Mouse (Mus musculus) cerebellum, postnatal 14 days (tissue): ENCODE data around the gene Ust.

Experiments
- DNase-seq, 2 experiments: peaks; one replicate each; pipeline ENCODE4 v3.0.0; 2021; ENCODE audit warnings: mixed read lengths in 2 of 2

Gene Ust

GRCm38 (mm10) chr10:8427671-8428364, 90.8 kb downstream of the Ust start:
- peak; percentile 31 to 55 for DNase-seq

DNA sequence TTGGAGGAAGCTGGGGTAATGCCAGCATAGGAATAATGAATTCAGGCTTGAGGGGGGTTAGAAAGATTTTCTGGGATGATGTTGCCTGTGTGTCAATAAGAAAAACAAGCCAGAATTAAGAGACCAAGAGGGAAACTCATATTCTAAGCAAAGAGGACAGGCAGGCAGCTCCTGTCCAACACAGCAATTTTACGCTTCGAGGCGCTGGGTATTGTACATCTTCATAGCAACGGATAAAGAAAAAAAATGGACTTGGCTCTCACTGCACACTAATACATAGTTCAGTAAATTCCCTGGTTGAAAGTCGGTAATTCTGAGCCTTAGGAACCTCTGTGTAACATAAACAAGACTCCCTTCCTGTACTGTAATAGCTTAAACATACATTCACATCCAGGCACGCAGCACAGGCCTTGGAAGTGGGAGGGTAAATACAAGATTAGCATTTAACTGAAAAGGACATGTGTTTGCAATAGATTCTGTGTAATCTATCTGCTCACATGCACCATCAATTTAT, 99.1 kb downstream of the Ust start:
- peak in 1 of 2 experiments; percentile 43 for DNase-seq

- DNase-seq, result no peak
Measured at GRCm38 (mm10) chr10:8415474-8415873, 103.2 kb downstream of the Ust start.

- no peak for DNase-seq
Measured at GRCm38 (mm10) chr10:8415036-8415435, 103.6 kb downstream of the Ust start.

DNA sequence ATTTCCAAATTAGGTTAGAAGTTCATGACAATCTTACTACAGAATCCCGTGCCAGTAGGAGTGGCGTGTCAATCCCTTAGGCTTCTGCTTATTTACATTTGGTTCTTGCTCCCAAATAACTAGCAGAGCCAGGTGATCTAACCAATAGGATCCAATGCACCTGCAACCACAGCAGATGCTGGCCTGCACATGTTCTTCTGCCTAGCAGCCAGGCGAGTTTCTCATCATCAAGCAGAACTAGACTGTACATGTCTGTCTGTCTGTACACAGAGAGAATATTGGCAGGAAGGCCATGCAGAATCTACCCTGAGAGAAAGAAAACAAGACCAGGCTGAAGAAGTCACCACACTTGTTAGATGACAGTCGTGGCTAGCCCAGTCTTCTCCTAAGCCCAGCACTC, 113.5 kb downstream of the Ust start:
- no peak for DNase-seq

DNA sequence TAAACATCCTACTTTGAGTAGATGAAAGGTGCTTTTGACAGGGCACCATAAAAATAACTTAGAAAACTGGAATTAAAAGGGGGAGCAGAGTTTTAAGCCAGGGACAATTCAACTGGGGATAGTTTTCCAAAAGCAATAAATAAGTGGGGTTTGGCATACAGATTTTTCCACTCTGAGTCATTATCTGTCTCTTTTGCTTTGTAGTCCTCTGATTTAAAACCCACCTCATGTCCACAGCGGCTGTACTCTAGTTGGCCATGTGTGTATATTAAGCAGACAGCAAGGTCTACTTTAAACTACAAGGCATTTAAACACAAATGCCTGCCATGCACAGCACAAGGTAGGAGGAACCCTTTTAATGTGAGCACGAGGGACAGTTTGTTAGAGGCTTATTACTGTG, 126.4 kb downstream of the Ust start:
- no peak for DNase-seq

DNA sequence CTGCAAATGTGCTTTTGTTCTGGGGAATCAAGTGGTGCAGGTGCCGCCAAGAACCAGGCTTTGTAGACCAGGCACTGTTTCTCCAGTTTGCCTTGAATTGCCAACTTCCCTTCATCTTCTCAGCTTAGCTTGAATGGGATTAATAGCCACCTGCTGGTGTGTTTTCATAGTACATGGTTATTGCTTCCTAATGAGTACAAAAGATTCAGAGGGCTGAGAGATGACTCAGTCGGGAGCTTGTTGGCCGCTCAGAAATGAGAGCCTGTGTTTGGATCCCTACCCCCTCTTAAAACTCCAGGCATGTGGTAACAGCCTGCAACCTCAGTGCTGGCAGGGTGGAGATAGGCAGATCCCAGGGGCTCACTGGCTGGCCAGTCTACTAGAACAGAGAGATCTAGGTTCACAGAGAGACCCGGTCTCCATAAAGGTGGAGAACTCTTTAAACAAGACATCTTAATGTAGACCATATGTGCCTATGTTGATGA, 127.3 kb downstream of the Ust start:
- DNase-seq, result peak; percentile 50 to 71

DNA sequence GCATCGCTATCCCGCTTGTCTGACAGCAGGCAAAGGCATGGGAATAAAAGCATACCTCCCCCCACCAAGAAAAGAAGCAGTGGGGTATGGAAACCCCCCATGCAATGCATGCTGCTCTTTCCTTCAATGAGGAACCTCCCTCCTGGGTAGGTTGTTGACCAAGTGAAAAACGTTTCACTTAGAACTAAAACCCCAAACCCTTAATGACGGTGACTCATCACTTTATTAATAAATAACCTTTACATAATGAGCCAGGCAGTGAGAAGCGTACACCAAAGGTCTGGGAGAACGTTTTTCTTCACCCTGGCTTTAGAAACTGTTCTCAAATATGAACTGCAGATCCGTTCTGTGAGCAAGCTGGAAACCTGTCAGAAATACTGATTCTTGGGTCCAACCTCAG, 130.4 kb downstream of the Ust start:
- no peak for DNase-seq

DNA sequence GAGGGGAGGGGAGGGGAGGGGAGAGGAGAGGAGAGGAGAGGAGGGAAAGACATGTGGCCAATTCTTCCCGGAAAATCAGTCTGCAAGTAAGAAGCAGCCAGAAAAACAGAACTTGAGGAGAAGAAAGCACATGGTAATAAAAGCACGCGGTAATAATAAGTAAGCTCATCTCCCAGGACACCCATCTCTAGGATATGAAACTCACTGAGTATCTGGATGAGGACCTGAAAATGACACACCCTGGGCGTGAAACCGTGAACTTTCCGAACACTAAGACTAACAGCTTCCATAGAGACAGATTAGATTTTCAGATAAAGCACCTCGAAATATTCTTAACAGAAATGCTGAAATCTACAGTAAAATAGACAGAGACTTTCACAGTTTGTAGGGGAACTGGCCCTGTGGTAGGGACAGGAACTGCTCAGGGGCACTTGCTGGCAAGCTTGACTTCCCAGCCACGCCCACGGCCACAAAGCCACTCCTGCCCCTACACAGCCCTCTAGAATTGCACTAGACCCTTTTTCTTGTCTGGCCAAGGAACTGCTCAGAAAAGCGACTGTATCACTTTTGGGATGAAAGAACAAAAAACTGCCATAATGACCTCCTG, 148.6 kb downstream of the Ust start:
- no peak for DNase-seq

DNA sequence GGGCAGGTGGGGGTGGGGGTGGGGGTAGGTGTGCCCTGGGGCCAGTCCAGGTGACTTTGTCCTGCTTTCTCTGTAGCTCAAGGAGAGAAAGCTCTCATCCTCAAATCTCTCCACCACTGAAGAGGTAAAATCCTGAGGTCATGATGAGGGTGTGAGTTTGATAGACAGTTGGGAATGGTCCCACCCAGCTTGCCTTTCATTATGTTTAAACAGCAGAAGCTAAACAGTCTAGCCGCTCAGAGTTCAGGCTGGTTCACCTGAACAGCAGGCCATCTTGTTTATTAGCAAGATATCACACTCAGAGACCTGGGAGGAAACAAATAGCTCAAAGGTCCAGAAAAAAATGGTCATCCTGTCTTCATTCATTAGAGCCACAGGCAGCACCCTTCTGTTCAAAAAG, 152.8 kb downstream of the Ust start:
- no peak for DNase-seq

DNA sequence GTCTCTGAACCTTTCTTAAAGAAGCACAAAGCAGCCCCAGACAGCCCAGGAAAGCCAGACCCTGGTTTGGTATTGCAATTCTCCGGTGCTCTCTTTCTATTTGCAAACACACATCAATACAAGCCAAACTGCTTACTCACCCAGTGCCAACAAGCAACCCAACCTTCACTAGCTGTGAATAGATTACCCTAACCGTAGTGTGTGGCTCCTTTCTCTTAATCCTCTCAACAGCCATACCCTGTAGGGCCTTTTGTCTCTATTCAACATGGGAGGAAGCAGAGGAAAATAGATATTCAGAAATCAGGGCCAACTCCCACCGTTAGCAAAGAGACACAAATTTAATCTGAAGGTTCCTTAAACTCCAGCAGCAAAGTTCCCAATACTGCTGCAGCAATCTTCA, 154.4 kb downstream of the Ust start:
- DNase-seq, result no peak

- no peak for DNase-seq
Measured at GRCm38 (mm10) chr10:8363281-8363680, 155.3 kb downstream of the Ust start.

- DNase-seq, result no peak
Measured at GRCm38 (mm10) chr10:8358286-8359045, 160.2 kb downstream of the Ust start.

- DNase-seq, result no peak
Measured at GRCm38 (mm10) chr10:8353534-8353933, 165.1 kb downstream of the Ust start.

GRCm38 (mm10) chr10:8350626-8351025, 168.0 kb downstream of the Ust start:
- DNase-seq, result peak in 1 of 2 experiments; percentile 32

DNA sequence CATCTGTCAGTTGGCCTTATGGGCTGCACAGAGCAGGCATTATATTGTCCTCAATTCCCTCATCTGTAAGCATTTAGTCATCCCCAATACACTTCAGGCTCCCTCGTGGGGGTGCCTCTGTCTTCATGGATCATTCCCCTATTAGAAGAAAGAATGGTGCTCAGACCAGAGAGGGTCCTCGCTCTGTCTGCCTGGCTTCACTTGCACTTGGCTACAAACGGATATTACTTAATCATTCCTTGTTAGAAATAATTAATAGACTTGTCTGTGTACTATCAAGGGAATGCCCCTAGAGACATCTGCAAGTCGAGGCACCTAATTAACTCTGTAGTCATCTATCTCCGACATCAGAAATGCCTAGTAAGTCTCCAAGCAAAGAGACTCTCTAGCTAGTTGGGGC, 171.1 kb downstream of the Ust start:
- no peak for DNase-seq

- DNase-seq, result no peak
Measured at GRCm38 (mm10) chr10:8342556-8342955, 176.1 kb downstream of the Ust start.

- peak; percentile 53 to 60 for DNase-seq
Measured at GRCm38 (mm10) chr10:8339645-8340428, 178.8 kb downstream of the Ust start.

DNA sequence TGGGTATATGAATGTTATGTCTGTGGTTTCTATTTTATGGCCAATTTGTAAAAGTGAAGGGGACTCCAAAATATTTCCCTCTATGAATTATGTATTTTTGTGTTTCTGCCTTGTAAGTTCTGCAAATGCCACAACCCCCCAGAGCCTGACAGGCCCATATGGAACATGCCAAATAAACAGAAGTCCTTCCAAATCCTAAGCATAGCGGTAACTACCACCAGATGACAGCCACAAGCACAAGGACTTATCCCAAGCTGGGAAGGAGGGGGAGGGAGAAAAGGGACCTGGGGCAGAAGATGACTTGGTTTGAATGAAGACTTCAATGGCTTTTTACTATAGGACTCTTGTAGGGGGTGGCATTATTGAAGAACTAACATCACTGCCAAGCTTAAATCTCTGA, 182.0 kb downstream of the Ust start:
- peak in 1 of 2 experiments; percentile 53 for DNase-seq

DNA sequence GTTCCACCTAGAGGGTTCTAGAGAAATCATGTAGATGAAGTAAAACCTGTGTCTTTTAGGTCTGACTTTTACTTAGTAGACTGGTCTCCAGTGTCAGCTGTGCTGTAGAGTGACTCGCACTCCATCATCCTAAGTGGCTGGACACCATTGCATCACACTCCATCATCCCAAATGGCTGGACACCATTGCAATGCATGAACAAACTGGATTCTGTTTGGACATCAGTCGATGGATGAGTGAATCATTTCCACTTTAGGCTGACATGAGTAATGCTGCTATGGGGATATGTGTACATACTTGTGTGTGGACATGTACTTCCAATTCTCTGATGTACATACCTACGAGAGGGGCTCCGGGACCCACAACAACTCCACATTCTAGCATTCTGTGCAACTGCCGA, 187.7 kb downstream of the Ust start:
- no peak for DNase-seq

- peak; percentile 65 to 76 for DNase-seq
Measured at GRCm38 (mm10) chr10:8330006-8330405, 188.6 kb downstream of the Ust start.

- DNase-seq, result peak; percentile 86 to 89
Measured at GRCm38 (mm10) chr10:8323304-8323765, 195.3 kb downstream of the Ust start.

- no peak for DNase-seq
Measured at GRCm38 (mm10) chr10:8320771-8321170, 197.9 kb downstream of the Ust start.
